Mouse (Mus musculus) gastrocnemius, adult 18-20 months (tissue): ENCODE measurements around the gene Plekhg2. TPM values are rescaled to one million over a fixed set of nuclear protein-coding genes. Genes with fewer than 3 reads are reported as not detected.

Experiments
- DNase-seq: peaks from one replicate; pipeline ENCODE4 v3.0.0; 2021; ENCODE audit warnings: low spot score
- total RNA-seq, 2 experiments: library from RNA; stranded (reverse); gene quantifications; 2 replicates each; pipeline ENCODE4 v1.2.3; 2021

Plekhg2 gene
- total RNA-seq, 2 experiments from 2014 or later = 4.8 to 5.9 TPM

- peak; percentile 98 for DNase-seq
These were observed 34.0 kb downstream of the Plekhg2 start, which contains the start of gene Supt5 for GRCm38 (mm10) chr7:28338108-28338998. Supt5 (minus strand) TSS chr7:28338746.

GRCm38 (mm10) chr7:28335471-28335870, 36.9 kb downstream of the Plekhg2 start:
- no peak for DNase-seq

DNA sequence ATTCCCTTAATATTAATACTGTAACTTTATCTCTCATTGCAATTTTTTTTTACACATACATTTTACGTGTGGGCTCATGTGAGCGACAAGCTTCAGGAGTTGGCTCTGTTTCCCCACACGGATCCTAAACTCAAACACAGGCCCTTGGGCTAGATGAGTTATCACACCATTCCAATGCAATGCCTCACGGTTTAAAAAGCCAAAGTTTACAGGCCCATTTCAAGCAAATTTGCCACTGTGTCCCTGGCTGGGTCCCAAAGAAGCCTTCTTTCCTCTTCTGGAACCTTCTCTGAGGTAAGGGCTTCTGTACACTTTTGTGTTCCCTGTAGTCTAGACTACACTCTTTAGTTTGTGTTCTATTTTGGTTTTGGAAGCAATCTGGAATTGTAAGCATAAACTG, 37.9 kb downstream of the Plekhg2 start:
- no peak for DNase-seq

DNA sequence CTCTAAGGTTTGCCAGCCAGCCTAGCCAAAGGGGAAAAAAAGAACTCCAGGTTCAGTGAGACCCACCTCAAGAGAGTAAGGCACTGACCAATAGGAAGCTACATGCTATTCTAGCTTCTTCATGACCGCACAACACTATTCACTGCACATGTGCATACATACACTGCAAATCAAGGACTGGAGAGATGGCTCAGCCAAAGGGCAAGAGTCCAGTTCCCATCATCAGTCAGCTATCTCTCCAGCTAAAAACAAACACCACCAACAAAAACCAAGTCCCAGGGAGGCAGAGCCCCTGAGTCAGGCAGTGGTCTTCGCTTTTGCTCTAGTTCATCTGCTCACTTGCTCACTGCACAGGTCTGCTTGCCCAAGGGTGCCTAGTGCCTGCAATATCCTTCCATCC, 44.1 kb downstream of the Plekhg2 start:
- DNase-seq = no peak

- no peak for DNase-seq
These were observed 45.9 kb downstream of the Plekhg2 start for GRCm38 (mm10) chr7:28326457-28326856.

- DNase-seq = no peak
These were observed 47.1 kb downstream of the Plekhg2 start for GRCm38 (mm10) chr7:28325293-28325692.

GRCm38 (mm10) chr7:28321974-28322720, 50.3 kb downstream of the Plekhg2 start:
- no peak for DNase-seq

- DNase-seq = no peak
These were observed 53.7 kb downstream of the Plekhg2 start for GRCm38 (mm10) chr7:28318714-28319113.

DNA sequence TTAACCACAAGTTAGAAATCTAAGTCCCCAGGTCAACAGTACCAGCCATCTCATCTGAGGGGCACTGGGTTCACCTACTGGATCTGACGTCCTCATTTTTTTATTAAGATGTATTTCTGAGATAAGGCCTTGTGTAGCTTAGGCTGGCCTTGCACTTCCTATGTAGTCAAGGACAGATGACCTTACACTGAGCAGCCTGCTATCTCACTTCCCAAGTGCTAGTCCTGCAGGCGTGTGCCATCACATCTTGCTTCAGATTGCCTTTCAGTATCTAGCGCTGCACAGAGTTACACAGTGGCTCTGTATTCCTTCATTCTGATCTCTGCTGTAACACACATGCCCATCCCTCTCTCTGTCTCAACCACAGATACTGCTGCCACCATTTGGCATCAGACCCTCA, 54.4 kb downstream of the Plekhg2 start:
- no peak for DNase-seq

DNA sequence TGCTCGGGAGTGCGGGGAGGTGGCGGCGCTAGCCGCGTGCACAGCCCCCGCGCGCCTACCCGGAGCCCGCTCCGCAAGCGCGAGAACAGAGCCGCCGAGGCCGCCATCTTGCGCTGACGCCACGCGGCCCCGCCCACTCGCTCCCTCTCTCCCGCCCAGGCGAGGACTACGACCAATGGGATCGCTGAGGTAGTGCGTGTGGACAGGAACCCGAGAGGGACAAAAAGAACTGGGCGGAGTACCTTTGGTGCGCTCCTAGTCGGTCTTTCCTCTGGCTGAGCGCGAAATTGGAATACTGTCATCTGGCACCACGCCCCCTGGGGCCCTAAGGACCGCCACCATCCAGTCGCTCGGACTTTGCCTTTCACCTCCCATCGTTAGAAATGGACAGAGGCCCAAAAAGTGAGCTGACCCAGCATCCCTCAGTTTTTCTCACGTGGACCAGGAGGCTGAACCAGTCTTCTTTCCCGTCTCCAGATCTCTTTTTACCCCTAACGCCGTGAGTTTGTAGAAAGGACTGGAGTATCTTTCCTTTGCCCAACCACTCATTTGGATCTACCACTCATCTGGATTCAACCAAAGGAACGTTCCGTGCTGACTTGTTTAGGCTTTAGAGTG, 60.4 kb downstream of the Plekhg2 start, which contains the start of gene Timm50:
Timm50 (minus strand) TSS at position 147 of the 618 bp plus-strand sequence.
- peak; percentile 99 for DNase-seq

GRCm38 (mm10) chr7:28311151-28311925, 61.1 kb downstream of the Plekhg2 start:
- DNase-seq = no peak

GRCm38 (mm10) chr7:28309737-28310136, 62.7 kb downstream of the Plekhg2 start:
- DNase-seq = no peak

Other genes with a start within 250 kb of the Plekhg2 start
- gene 9530053A07Rik, start 243.1 kb downstream of the Plekhg2 start, total RNA-seq = not detected
- gene Fbl, start 202.9 kb downstream of the Plekhg2 start, total RNA-seq = 10 to 100 TPM; 21.8 to 23.0 TPM
- 10 to 100 TPM; 48.1 to 84.1 TPM for gene Dyrk1b, start 193.1 kb downstream of the Plekhg2 start, total RNA-seq
- gene Eid2, start 104.7 kb downstream of the Plekhg2 start, total RNA-seq = 1 to 10 TPM; 3.9 to 4.6 TPM
- 1 to 10 TPM; 6.3 to 6.9 TPM for gene Eid2b, start 94.9 kb downstream of the Plekhg2 start, total RNA-seq
- not detected for gene Selenov, start 81.4 kb downstream of the Plekhg2 start, total RNA-seq
- not detected for gene Dll3, start 70.4 kb downstream of the Plekhg2 start, total RNA-seq
- 10 to 100 TPM; 40.4 to 48.4 TPM for gene Timm50, start 60.5 kb downstream of the Plekhg2 start, total RNA-seq
- gene Supt5, start 33.9 kb downstream of the Plekhg2 start, total RNA-seq = 10 to 100 TPM; 66.9 to 67.5 TPM
- 100 to 1,000 TPM; 385 to 425 TPM for gene Rps16, start 21.9 kb downstream of the Plekhg2 start, total RNA-seq
- 10 to 100 TPM; 10.1 to 37.0 TPM for gene Zfp36, start 7.7 kb upstream of the Plekhg2 start, total RNA-seq
- gene Med29, start 20.1 kb upstream of the Plekhg2 start, total RNA-seq = 10 to 100 TPM; 22.7 to 24.1 TPM
- gene Paf1, start 20.4 kb upstream of the Plekhg2 start, total RNA-seq = 10 to 100 TPM; 29.5 to 31.2 TPM
- gene Gmfg, start 64.8 kb upstream of the Plekhg2 start, total RNA-seq = 1 to 10 TPM in 1 of 2 experiments, under 1 TPM in 1; 0.82 to 1.8 TPM
- gene Lrfn1, start 79.4 kb upstream of the Plekhg2 start, total RNA-seq = under 1 TPM; 0.16 to 0.26 TPM
- gene Ifnl2, start 137.9 kb upstream of the Plekhg2 start, total RNA-seq = not detected
- gene Ifnl3, start 150.2 kb upstream of the Plekhg2 start, total RNA-seq = not detected
- not detected for gene Sycn, start 168.3 kb upstream of the Plekhg2 start, total RNA-seq
- gene Nccrp1, start 174.7 kb upstream of the Plekhg2 start, total RNA-seq = not detected
- 10 to 100 TPM; 13.8 to 15.2 TPM for gene Samd4b, start 225.5 kb upstream of the Plekhg2 start, total RNA-seq
- gene Pak4, start 225.6 kb upstream of the Plekhg2 start, total RNA-seq = 1 to 10 TPM; 2.2 to 3.8 TPM